Mouse (Mus musculus): ENCODE measurements at regions not wholly inside any gene's neighbourhood (a gene's known extent, or its start where the extent isn't known, plus 50 kb on each side); places are given as distances from the start of the nearest gene placed in this dataset.

DNA sequence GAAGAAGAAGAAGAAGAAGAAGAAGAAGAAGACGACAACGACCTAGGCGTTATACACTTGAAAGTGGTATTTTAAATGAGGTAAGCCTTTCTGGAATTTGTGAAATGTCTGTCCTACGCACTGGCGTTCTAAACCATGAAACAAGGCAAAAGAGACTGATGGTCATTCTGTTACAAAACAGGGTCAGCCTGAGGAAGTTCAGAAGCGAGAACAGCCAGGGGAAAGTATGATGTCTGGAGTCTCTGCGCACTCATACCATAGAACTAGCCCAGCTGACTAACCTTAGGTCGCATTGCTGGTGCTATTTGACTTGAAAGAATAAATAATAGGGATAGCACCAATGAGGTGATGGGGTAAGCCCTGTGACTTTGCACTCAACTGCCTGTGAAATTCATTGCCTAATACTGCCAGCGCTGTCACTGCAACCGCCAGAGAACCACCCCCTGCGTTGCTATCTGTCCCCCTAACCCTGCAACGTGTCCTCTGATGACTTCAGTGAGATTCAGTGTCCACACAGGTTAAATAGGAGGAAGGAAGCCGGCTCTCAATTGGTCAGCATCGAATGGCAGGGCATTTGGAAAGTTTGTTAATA is 121.5 kb downstream of the Cpeb2 start:
- TF ChIP-seq CTCF (IDR thresholded peaks at IDR 0.05; ENCODE audit: low read depth, low read length), result no peak
- TF ChIP-seq POLR2A (IDR thresholded peaks at IDR 0.05; ENCODE audit: extremely low read depth, insufficient read depth, low read length), result no peak
